Mouse (Mus musculus): Measurements from ENCODE around the gene Gm17455. TPM values are rescaled to one million over a fixed set of nuclear protein-coding genes. Genes with fewer than 3 reads are reported as not detected.

The Gm17455 gene
- polyA plus RNA-seq, 1 experiment from 2014 or later: 8.3 TPM

Other genes starting within 250 kb of the Gm17455 start
- gene Chst3, start 180.5 kb upstream of the Gm17455 start, polyA plus RNA-seq (2014; fragmentation: Nextera tagmentation; extraction: Ambion mirVana): 1.5 TPM in 2 replicates
- 85.7 and 91.4 TPM in 2 replicates for gene Psap, start 122.1 kb upstream of the Gm17455 start, polyA plus RNA-seq (2014; fragmentation: Nextera tagmentation; extraction: Ambion mirVana)
- 1.3 and 2.5 TPM in 2 replicates for gene Vsir, start 52.9 kb upstream of the Gm17455 start, polyA plus RNA-seq (2014; fragmentation: Nextera tagmentation; extraction: Ambion mirVana)